Mouse (Mus musculus) embryo, embryonic 9.5 days (tissue): ENCODE results near the gene Irf1.

Source experiments
- DNase-seq: peaks from one replicate; pipeline ENCODE4 v3.0.0-alpha.2; 2017; ENCODE audit errors: extremely low spot score

Gene Irf1

DNA sequence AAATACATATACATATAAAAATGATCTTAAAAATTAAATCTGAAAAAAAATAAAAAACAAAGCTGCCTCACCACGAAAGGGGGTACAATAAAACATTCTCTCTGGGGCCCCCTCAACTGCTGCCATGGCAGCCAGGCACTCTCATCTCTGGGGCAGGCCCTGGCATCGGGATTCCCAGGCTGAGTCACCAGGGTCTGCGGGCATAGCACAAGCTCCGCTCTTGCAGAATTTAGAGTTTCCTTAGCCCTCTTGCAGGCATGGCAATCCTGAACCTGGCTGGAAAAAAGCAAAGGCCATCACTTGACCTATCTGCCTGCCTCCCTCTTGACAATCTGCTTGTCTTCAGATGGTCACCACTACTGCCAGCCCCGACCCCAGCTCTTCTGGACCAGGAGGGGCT, 8.5 kb upstream of the Irf1 start:
- DNase-seq: no peak

DNA sequence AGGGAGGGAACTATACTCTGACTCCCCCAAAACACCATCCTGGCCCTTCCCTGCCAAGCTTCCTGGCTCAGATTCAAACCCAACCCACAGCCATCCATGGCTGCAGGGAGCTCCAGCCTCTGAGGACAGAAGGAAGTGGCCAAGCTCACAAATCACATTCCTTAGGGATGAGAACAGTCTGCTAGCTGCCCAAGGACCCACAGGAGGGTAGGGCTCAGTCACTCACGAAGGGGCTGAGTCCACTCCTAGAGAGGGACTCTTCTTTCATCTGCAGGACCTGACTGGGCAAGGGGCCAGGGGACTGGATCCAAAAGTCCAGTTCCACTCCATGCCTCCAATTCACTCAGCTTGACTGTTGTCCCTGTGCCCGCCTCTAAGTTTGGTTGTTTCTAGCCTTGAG, 8.0 kb upstream of the Irf1 start:
- no peak for DNase-seq

DNA sequence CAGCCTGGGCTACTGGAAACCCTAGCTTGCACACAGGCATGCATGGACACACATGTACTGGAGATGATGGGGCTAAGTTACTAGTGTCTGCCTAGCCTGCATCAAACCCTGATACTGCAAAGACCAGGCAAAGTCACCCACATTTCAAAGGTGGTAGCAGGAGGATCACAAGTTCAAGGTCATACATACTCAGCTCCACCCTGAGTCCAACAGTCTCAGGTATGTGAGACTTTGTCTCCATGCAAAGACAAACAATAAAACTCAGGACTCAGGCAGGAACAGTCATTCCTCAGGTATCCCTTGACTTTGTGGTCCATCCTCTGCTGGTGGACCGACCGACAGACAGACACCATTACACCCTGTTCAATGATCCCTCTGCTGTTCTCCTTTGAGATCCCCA, 7.4 kb upstream of the Irf1 start:
- no peak for DNase-seq

DNA sequence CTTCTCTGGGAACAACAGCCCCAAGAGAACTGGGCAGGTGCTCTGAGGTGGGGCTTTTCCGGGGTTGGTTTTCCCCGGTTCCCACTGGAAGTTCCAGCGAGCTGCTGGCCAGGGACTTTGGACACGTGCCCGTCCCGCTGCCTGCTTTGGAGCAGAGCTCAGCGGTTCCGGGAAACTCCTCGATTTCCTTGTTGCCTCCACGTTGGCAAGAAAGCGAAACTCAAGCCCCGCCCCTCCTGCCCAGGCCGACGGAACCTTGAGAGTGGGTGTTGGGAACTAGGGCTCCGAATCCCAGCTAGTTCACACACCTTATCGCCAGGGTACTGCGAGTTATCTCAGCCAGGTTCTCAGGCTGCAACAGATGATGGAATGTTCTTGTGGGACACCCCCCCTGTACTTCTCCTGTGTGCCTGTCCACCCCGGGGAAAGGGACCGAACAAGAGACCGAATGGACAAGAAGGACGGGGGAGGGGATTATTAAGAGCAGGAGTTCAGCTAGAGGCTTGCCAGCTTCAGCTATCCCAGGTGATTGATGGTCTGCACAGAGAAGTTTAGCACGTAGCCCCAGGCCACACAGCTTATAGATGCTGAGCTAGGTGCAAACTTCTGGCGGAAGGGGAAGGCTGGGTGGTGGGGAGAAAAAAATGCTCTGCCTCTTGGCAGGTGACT, 6.9 kb upstream of the Irf1 start:
- peak; percentile 40 for DNase-seq

- peak; percentile 69 for DNase-seq
These were observed 6.2 kb upstream of the Irf1 start for GRCm38 (mm10) chr11:53763496-53764140.

- no peak for DNase-seq
These were observed 5.2 kb upstream of the Irf1 start for GRCm38 (mm10) chr11:53764581-53764980.

GRCm38 (mm10) chr11:53768422-53769184, 1.2 kb upstream of the Irf1 start:
- DNase-seq: no peak

DNA sequence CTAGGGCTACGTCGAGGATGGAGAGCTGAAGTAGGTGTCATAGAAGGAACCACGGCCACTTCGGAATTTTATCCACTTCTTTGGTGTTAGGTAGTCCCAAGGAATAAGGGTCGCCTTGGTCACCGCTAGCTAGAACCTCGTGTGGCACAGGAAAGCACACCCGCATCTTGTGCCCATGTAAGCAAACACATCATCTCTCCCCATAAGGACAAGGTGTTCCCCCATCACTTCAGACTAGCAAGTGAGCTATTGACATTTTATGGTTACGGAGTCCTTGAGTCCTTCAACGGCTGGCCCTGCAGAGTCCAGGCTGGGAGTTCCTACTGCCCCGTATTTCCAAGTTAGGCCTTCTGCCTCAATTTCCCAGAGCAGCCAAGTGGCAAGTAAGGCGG, 633 bp upstream of the Irf1 start:
- DNase-seq: no peak

- DNase-seq: peak; percentile 70
These were observed 444 bp downstream of the Irf1 start for GRCm38 (mm10) chr11:53770125-53770791.

DNA sequence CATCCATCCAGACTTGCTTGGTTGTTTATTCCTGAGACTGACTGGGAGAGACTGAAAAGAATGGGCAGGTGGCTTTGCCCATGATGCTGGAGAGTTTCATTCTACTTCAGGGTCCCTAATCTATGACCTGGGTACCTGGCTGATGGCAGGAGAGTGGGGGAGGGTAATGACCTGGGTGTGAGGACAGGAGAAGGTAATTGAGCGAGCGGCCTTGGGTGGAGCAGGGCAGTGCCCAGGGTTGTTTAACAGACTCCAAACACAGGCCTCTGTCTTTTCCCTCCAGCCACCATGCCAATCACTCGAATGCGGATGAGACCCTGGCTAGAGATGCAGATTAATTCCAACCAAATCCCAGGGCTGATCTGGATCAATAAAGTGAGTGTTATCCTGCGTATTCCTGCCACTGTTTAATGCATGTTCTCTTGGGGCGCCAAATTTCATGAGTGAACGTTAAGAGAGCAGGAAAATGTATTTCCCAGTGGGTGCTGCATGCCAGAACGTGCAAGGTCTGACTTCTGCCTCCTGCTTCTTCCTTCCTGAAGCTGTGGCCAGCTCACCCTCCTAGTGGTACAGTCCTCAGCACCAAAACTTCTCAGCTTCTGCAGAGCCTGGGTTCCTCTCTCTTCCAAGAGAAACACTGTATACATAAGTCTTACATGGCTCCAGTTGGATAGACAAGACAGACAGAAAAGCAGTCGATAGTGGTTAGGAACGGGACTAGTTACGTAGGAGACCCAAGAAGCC, 1.4 kb downstream of the Irf1 start:
- DNase-seq: no peak

GRCm38 (mm10) chr11:53772536-53772935, 2.7 kb downstream of the Irf1 start:
- no peak for DNase-seq

DNA sequence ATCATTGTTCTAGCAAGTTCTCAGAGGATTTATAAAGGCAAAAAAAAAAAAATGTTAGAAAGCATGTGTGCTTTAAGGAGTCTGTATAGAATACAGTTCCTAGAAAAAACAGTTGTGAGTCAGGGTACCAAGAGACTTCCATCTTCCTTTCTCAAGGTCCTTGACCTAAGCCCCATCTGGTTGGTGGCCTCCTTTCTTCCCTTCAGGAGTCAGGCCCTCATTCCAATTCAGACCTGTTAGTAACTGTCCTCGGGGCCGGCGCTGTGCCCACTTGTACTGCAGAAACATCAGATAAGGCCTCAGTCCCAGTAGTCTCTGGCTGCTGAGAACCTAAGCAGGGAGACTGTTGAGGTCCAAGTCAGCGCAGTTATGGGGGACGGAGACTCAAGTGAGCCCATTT, 3.3 kb downstream of the Irf1 start, which contains the start of gene Gm17334:
TSS of gene Gm17334 (minus strand) at position 101 of the 400 bp plus-strand sequence.
- no peak for DNase-seq

DNA sequence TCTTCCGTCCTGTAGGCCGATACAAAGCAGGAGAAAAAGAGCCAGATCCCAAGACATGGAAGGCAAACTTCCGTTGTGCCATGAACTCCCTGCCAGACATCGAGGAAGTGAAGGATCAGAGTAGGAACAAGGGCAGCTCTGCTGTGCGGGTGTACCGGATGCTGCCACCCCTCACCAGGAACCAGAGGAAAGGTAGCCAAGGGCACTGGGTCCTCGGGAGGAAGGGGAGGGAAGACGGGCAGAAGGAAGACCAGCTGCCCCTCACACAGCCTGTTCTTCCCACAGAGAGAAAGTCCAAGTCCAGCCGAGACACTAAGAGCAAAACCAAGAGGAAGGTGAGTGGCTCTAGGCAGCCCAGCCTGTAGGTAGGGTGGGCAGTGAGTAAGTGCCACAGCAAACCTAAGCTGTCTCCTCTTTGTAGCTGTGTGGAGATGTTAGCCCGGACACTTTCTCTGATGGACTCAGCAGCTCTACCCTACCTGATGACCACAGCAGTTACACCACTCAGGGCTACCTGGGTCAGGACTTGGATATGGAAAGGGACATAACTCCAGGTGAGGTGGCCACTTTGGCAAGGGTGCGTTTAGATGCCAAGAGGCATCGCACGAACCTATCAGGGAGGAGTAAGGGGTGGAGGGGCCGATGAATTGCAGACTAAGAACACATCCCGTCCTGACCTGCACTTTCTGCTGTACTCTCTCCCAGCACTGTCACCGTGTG, 4.0 kb downstream of the Irf1 start:
- no peak for DNase-seq

DNA sequence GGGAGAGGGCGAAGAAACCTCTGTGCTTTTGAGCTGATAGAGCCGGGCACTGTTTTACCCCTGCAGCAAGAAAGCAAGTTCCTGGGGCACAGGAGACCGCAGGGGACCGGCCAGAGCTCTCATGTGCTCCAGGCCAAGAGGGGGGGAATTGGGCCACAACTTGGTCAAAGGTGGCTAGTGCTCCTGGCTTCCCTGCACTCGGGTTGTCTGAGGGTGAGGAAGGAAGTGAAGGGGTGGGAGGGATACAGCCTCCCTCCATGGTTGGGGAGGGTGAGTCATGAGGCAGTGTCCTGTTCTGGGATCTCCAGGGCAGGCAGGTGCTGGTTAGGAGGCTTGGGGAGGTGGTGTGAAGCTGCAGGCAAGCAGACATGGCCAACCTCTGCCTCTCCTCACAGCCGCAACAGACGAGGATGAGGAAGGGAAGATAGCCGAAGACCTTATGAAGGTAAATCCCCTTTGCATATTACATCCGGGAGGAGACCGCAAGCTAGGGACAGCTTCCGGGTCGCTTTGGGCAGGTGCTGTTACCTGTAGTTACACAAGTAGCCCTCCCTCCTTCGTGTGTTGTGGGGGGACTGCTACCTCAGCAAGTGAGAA, 4.9 kb downstream of the Irf1 start:
- no peak for DNase-seq

- no peak for DNase-seq
These were observed 7.9 kb downstream of the Irf1 start for GRCm38 (mm10) chr11:53777736-53778135.

DNA sequence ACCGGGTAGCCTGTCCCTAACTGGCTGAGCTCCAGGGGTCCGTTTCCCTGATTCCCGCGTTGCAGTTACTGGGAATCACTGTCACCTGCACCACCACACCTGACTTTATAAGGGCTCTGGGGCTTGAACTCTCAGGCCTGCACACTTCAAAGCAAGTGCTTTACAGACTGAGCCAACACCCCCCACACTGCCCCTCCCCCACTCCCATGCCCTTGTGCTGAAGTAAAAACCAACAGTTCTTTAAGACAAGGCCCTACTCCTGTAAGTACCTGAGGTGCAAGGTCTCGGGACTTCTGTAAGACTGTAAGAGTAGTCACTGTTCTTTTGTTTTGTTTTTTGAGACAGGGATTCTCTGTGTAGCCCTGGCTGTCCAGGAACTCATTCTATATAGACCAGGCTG, 8.6 kb downstream of the Irf1 start:
- no peak for DNase-seq

- no peak for DNase-seq
These were observed 10.0 kb downstream of the Irf1 start for GRCm38 (mm10) chr11:53779808-53780207.

- DNase-seq: no peak
These were observed 10.4 kb downstream of the Irf1 start for GRCm38 (mm10) chr11:53780262-53780661.

DNA sequence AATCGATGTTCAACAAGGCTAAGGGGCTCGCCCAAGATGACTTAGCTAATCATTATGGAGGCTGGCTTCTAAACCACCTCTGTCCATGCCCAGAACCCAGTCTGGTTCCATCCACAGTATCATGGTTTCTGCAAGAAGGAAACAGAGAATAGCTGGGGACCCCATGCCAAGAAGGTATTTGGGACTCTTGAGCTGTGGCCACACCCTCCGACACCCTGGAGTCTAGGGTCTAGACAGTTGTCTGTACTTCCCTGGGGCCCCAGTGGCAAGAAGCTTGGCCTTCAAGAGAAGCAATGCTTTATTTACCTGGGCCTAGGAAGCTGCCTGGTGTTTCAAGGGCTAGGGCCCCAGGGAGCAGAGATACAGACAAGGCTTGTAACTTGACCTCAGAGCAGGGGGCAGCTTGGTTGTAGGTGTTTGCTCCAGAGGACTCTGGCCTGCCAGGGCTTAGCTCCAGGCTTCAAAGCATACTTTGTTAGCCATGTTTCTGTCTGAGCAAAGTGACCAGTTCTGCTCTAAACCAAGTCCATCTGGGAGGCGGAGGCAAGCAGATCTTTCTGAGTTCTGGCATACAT, 11.5 kb downstream of the Irf1 start:
- no peak for DNase-seq

DNA sequence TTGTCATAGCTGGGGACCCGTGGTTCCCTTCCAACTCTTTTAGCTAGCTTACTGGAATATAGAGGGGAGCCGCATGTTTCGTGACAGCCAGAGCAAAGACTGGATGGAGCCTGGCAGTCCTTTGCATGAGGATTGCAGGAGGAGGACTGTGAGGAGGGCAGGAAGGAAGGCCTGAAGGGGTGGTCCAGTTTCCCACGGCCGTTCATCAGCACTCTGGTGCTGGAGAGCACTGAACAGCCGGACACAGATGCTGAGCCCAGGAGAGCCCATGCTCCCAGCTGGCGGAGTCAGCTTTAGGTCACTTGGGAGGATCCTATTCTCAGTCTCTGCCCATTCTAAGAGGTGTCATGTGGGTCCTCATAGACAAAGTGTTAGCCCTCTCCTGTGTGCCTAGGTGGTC, 12.2 kb downstream of the Irf1 start:
- DNase-seq: no peak
